Comparison of ENCODE assay signal across 23 mouse cellular contexts in genomic region chr1:131212956-131213355, GRCm38 (mm10). TPM values are rescaled to one million over a fixed set of nuclear protein-coding genes. Genes with fewer than 3 reads are reported as not detected.
A peak's percentile ranks its signal among the peaks of the same experiment; 100 is the strongest.
DNase-seq lines count a peak whose midpoint lies in the region; ATAC-seq and TF ChIP-seq lines count a peak whose summit lies in the region.
"Had no signal": no experiment of that assay in that cellular context is flagged by ENCODE, and none has a peak within 500 bp of the region (broad histone marks: within the 10 kb centered on the region; RNA-seq: fewer than 3 reads in every experiment).

No protein-coding gene starts in this region.

- no peak for TF ChIP-seq EP300 in heart, postnatal 0 days (IDR thresholded peaks at IDR 0.05; ENCODE audit: low read depth)

- H3K27me3 ChIP-seq in heart, postnatal 0 days (ENCODE audit: control insufficient read depth, insufficient read depth, low read length): no peaks in the 10 kb centered on the region
- no peaks in the 10 kb centered on the region for H3K27me3 ChIP-seq in lung, embryonic 15.5 days
- no peaks in the 10 kb centered on the region for H3K27me3 ChIP-seq in thymus, adult 2 months (ENCODE audit: control insufficient read depth, insufficient read depth, low read length)
- H3K27me3 ChIP-seq: embryonic facial prominence, embryonic 15.5 days; heart, embryonic 15.5 days; hindbrain, embryonic 15.5 days; neural tube, embryonic 15.5 days had no signal

- H3K9ac ChIP-seq in heart, postnatal 0 days (replicated peaks; ENCODE audit: low read depth, low read length): 0 out of 2 replicates have a peak overlapping the region, but pooled peaks have one; percentile 30
- H3K9ac ChIP-seq in lung, embryonic 15.5 days: no peak overlapping the region
- H3K9ac ChIP-seq: embryonic facial prominence, embryonic 15.5 days; heart, embryonic 15.5 days; hindbrain, embryonic 15.5 days; kidney, embryonic 15.5 days; liver, postnatal 0 days; neural tube, embryonic 15.5 days had no signal

- intact Hi-C loops in heart, postnatal 25 days (cut with DNase I): no loop called here

- TF ChIP-seq POLR2A in thymus, adult 2 months (IDR thresholded peaks at IDR 0.05; ENCODE audit: control insufficient read depth, extremely low read depth, insufficient read depth, low read length, poor library complexity): no peak

- peaks cover 5% of the 10 kb centered on the region for H3K4me1 ChIP-seq in heart, postnatal 0 days (ENCODE audit: control insufficient read depth, insufficient read depth)
- peaks cover 18% of the 10 kb centered on the region for H3K4me1 ChIP-seq in lung, embryonic 15.5 days
- H3K4me1 ChIP-seq in thymus, adult 2 months (replicated peaks; ENCODE audit: control insufficient read depth, insufficient read depth, low read length): peaks cover 6% of the 10 kb centered on the region; the same call in 1 of the 2 replicates
- H3K4me1 ChIP-seq: neural tube, embryonic 15.5 days had no signal

- no peak overlapping the region for H3K4me3 ChIP-seq in heart, postnatal 0 days (ENCODE audit: low read depth, low read length)
- no peak overlapping the region for H3K4me3 ChIP-seq in lung, embryonic 15.5 days
- H3K4me3 ChIP-seq in thymus, adult 2 months (ENCODE audit: control insufficient read depth, insufficient read depth, low read length): no peak overlapping the region
- H3K4me3 ChIP-seq: embryonic facial prominence, embryonic 15.5 days; heart, adult 2 months; heart, embryonic 15.5 days; hindbrain, embryonic 15.5 days; kidney, embryonic 15.5 days; midbrain, embryonic 10.5 days; neural tube, embryonic 15.5 days had no signal

- ATAC-seq in heart, postnatal 0 days (ENCODE audit: insufficient read depth, low read depth): 0 out of 2 replicates have a peak, but pooled peaks have one; percentile 15
- peak; percentile 60; the same call in 1 of the 2 replicates for ATAC-seq in lung, embryonic 15.5 days (ENCODE audit: borderline replicate concordance, extremely low read depth, low FRiP score, low TSS enrichment)
- peak; percentile 59 for ATAC-seq in common myeloid progenitor, adult 5-6 weeks (replicated peaks; ENCODE audit: low read depth, poor library complexity, severe bottlenecking)
- ATAC-seq in megakaryocyte, adult 5-6 weeks (ENCODE audit: poor library complexity, severe bottlenecking): peak; percentile 43; the same call in 1 of the 2 replicates
- ATAC-seq: CD4-positive, CD25-positive, alpha-beta regulatory T cell, adult 4 months; forebrain, embryonic 14.5 days; liver, postnatal 0 days had no signal

- no peak for DNase-seq in heart, postnatal 0 days (ENCODE audit: low spot score)
- DNase-seq in heart, postnatal 25 days (ENCODE audit: low spot score): no peak
- no peak for DNase-seq in lung, postnatal 36 days
- no peak for DNase-seq in thymus, adult 2 months
- DNase-seq: adrenal gland, postnatal 14 days; cerebellum, adult 8-10 months; heart, adult 2 months; kidney, adult 11 months; kidney, postnatal 36 days; layer of hippocampus, adult 9-11 months; liver, postnatal 0 days had no signal

- H3K4me2 ChIP-seq in heart, postnatal 0 days (ENCODE audit: low read depth, low read length): no peak overlapping the region
- no peak overlapping the region for H3K4me2 ChIP-seq in lung, embryonic 15.5 days
- H3K4me2 ChIP-seq: embryonic facial prominence, embryonic 15.5 days; heart, embryonic 15.5 days; hindbrain, embryonic 15.5 days; kidney, embryonic 15.5 days; liver, embryonic 11.5 days; neural tube, embryonic 15.5 days had no signal

- no peaks in the 10 kb centered on the region for H3K9me3 ChIP-seq in heart, postnatal 0 days (replicated peaks; ENCODE audit: control insufficient read depth, low read length)
- H3K9me3 ChIP-seq in lung, embryonic 15.5 days: no peaks in the 10 kb centered on the region
- H3K9me3 ChIP-seq: embryonic facial prominence, embryonic 15.5 days; heart, embryonic 15.5 days; hindbrain, embryonic 15.5 days; kidney, embryonic 15.5 days; midbrain, embryonic 10.5 days; neural tube, embryonic 15.5 days had no signal

- no peak for TF ChIP-seq CTCF in heart, postnatal 0 days (IDR thresholded peaks at IDR 0.05; ENCODE audit: low read depth)
- no peak for TF ChIP-seq CTCF in thymus, adult 2 months (IDR thresholded peaks at IDR 0.05; ENCODE audit: borderline replicate concordance, control insufficient read depth, extremely low read depth, insufficient read depth, low read length, poor library complexity)

- H3K27ac ChIP-seq in heart, postnatal 0 days (ENCODE audit: low read depth): no peak overlapping the region; the same call in 1 of the 2 replicates
- peak overlapping the region; percentile 56 for H3K27ac ChIP-seq in lung, embryonic 15.5 days
- H3K27ac ChIP-seq in thymus, adult 2 months (ENCODE audit: control insufficient read depth, insufficient read depth, low read length): no peak overlapping the region
- H3K27ac ChIP-seq: embryonic facial prominence, embryonic 15.5 days; heart, adult 2 months; heart, embryonic 15.5 days; hindbrain, embryonic 15.5 days; kidney, embryonic 15.5 days; midbrain, embryonic 10.5 days; neural tube, embryonic 15.5 days had no signal

- WGBS in heart, postnatal 0 days: 46% methylated on average over 5 of the region's 5 CpGs
- WGBS in lung, embryonic 15.5 days: 49% methylated on average over 5 of the region's 5 CpGs
- 38% methylated on average over 5 of the region's 5 CpGs for WGBS in thymus, adult 2 months

- no peaks in the 10 kb centered on the region for H3K36me3 ChIP-seq in heart, postnatal 0 days (replicated peaks; ENCODE audit: control insufficient read depth, insufficient read depth, low read length)
- no peaks in the 10 kb centered on the region for H3K36me3 ChIP-seq in lung, embryonic 15.5 days
- no peaks in the 10 kb centered on the region for H3K36me3 ChIP-seq in thymus, adult 2 months (ENCODE audit: control insufficient read depth, insufficient read depth, low read length)
- H3K36me3 ChIP-seq: embryonic facial prominence, embryonic 15.5 days; heart, embryonic 15.5 days; hindbrain, embryonic 15.5 days; kidney, embryonic 15.5 days; midbrain, embryonic 10.5 days; neural tube, embryonic 15.5 days had no signal

RNA-seq across cellular contexts. Expression of gene Rassf5, which starts 32.1 kb away (rescaled TPM):
- total RNA-seq in heart, postnatal 0 days (2014; rRNA removed; ENCODE audit: low replicate concordance): 3.3 and 23.4 TPM in 2 replicates
- 2.9 and 3.3 TPM in 2 replicates for polyA plus RNA-seq in heart, postnatal 0 days (2015; fragmentation: Nextera tagmentation; extraction: Ambion mirVana)
- total RNA-seq in heart, postnatal 25 days (2021): 1 to 10 TPM; 1.6 to 2.3 TPM
- 4.2 and 6.5 TPM in 2 replicates for polyA plus RNA-seq in lung, embryonic 15.5 days (2015; fragmentation: Nextera tagmentation; extraction: Ambion mirVana)
- 48.2 and 49.4 TPM in 2 replicates for total RNA-seq in common myeloid progenitor, adult 5-6 weeks (2017)
- 81.7 and 97.9 TPM in 2 replicates for total RNA-seq in megakaryocyte, adult 5-6 weeks (2015)
- 99.6 and 110 TPM in 2 replicates for total RNA-seq in megakaryocyte, adult 5-6 weeks (2017)
- polyA plus RNA-seq in thymus, adult 2 months (2012; rRNA removed): 95.3 and 98.8 TPM in 2 replicates

RNA-seq across cellular contexts. Expression of gene Eif2d, which starts 60.0 kb away (rescaled TPM):
- total RNA-seq in heart, postnatal 0 days (2014; rRNA removed; ENCODE audit: low replicate concordance): 16.6 and 27.0 TPM in 2 replicates
- polyA plus RNA-seq in heart, postnatal 0 days (2015; fragmentation: Nextera tagmentation; extraction: Ambion mirVana): 38.3 and 39.6 TPM in 2 replicates
- 10 to 100 TPM; 36.5 to 36.6 TPM for total RNA-seq in heart, postnatal 25 days (2021)
- polyA plus RNA-seq in lung, embryonic 15.5 days (2015; fragmentation: Nextera tagmentation; extraction: Ambion mirVana): 60.3 and 63.0 TPM in 2 replicates
- total RNA-seq in common myeloid progenitor, adult 5-6 weeks (2017): 28.7 and 32.8 TPM in 2 replicates
- total RNA-seq in megakaryocyte, adult 5-6 weeks (2015): 28.7 and 31.0 TPM in 2 replicates
- 23.1 and 24.5 TPM in 2 replicates for total RNA-seq in megakaryocyte, adult 5-6 weeks (2017)
- polyA plus RNA-seq in thymus, adult 2 months (2012; rRNA removed): 41.3 and 41.9 TPM in 2 replicates
